17 mouse cellular contexts compared by ENCODE assay signal in genomic region chr2:45239001-45239400, GRCm38 (mm10).
DNase-seq lines count a peak whose midpoint lies in the region; ATAC-seq lines count a peak whose summit lies in the region.
"Had no signal": no experiment of that assay in that cellular context is flagged by ENCODE, and none has a peak within 500 bp of the region (broad histone marks: within the 10 kb centered on the region; RNA-seq: fewer than 3 reads in every experiment).

No protein-coding gene starts in this region.

- ATAC-seq in frontal cortex, adult (ENCODE audit: low TSS enrichment), result peak; percentile 33; the same call in 1 of the 2 replicates
- no peak for ATAC-seq in megakaryocyte, adult 5-6 weeks (ENCODE audit: poor library complexity, severe bottlenecking)
- ATAC-seq: forebrain, embryonic 15.5 days; midbrain, embryonic 13.5 days had no signal

- intact Hi-C loops in heart, postnatal 10 days (cut with DNase I), result no loop called here

- peak overlapping the region; percentile 76 for H3K4me3 ChIP-seq in megakaryocyte, embryonic 14.5 days (replicated peaks)
- H3K4me3 ChIP-seq: embryonic facial prominence, embryonic 10.5 days; erythroblast, embryonic 14.5 days; forebrain, embryonic 15.5 days; kidney, embryonic 15.5 days; midbrain, embryonic 13.5 days had no signal

- no peaks in the 10 kb centered on the region for H3K27me3 ChIP-seq in megakaryocyte, embryonic 14.5 days (replicated peaks)
- H3K27me3 ChIP-seq: forebrain, embryonic 15.5 days; kidney, embryonic 15.5 days; midbrain, embryonic 13.5 days had no signal

- H3K36me3 ChIP-seq in megakaryocyte, embryonic 14.5 days (replicated peaks; ENCODE audit: low read length), result no peaks in the 10 kb centered on the region
- H3K36me3 ChIP-seq: embryonic facial prominence, embryonic 10.5 days; forebrain, embryonic 15.5 days; kidney, embryonic 15.5 days; midbrain, embryonic 13.5 days had no signal

- H3K9me3 ChIP-seq in megakaryocyte, embryonic 14.5 days, result no peaks in the 10 kb centered on the region
- H3K9me3 ChIP-seq: embryonic facial prominence, embryonic 10.5 days; forebrain, embryonic 15.5 days; kidney, embryonic 15.5 days; midbrain, embryonic 13.5 days had no signal

- peaks cover 26% of the 10 kb centered on the region for H3K4me1 ChIP-seq in megakaryocyte, embryonic 14.5 days
- H3K4me1 ChIP-seq: forebrain, embryonic 15.5 days; kidney, embryonic 15.5 days; midbrain, embryonic 13.5 days had no signal

- no peak for DNase-seq in frontal cortex, postnatal 10 days (ENCODE audit: low spot score in 2 of 2)
- peak; percentile 51 to 53 for DNase-seq in heart, postnatal 10 days
- no peak for DNase-seq in adrenal gland, postnatal 14 days
- DNase-seq in retina, embryonic 14.5 days (ENCODE audit: low spot score), result no peak
- DNase-seq in embryo, embryonic 10 days (ENCODE audit: low spot score), result no peak
- DNase-seq: adrenal gland, postnatal 10 days; cerebellum, postnatal 10 days; gastrocnemius, postnatal 10 days; thymus, adult 2 months had no signal

Comparison
In these comparisons a context has a peak if more than half of its experiments do, and no peak if none do; other contexts are left out.
1. DNase-seq: peak in heart, postnatal 10 days (2 of 2); none in frontal cortex, postnatal 10 days (0 of 2), adrenal gland, postnatal 14 days (single experiment), retina, embryonic 14.5 days (single experiment) and embryo, embryonic 10 days (single experiment).